Mouse (Mus musculus): Measurements from ENCODE around the gene Tmem86b. TPM values are rescaled to one million over a fixed set of nuclear protein-coding genes. Genes with fewer than 3 reads are reported as not detected.
A peak's percentile ranks its signal among the peaks of the same experiment; 100 is the strongest.

Tmem86b gene
- total and polyA plus RNA-seq, 3 experiments, result 4.3 to 10.6 (median 5.9) TPM

GRCm38 (mm10) chr7:4641155-4641554 is 9.9 kb upstream of the Tmem86b start:
- Histone ChIP-seq H3K4me3 (replicated peaks in 1 of 3; ENCODE audit: low read depth in 2 of 3, low read length in 2 of 3, poor library complexity in 1 of 3) (no peak overlapping the region), H3K36me3 (replicated peaks in 1 of 2; ENCODE audit: control insufficient read depth in 1 of 2, insufficient read depth in 1 of 2, low read length in 1 of 2) (peaks cover 81 to 88% of the 10 kb centered on the region in 2 experiments), H3K9me3 (replicated peaks; ENCODE audit: low read length) (no peaks in the 10 kb centered on the region), H3K4me1 (ENCODE audit: control insufficient read depth in 1 of 2, insufficient read depth in 2 of 2) (no peaks in the 10 kb centered on the region), H3K79me2 (replicated peaks; ENCODE audit: control insufficient read depth, extremely low read depth, insufficient read depth, poor library complexity, severe bottlenecking) (0 out of 2 replicates have a peak, but pooled peaks cover 11% of the 10 kb centered on the region), H3K4me2 (ENCODE audit: insufficient read depth, low read depth, poor library complexity, severe bottlenecking) (no peak overlapping the region), H3K27me3 (replicated peaks) (no peaks in the 10 kb centered on the region), H3K9ac (ENCODE audit: insufficient read depth, low read depth) (no peak overlapping the region), H3K27ac (ENCODE audit: insufficient read depth, low read depth) (no peak overlapping the region)
- dilution Hi-C loops (cut with MboI; ENCODE audit: extremely low pct_ligation_motif_present, extremely low pct_unique_long_range_greater_than_20kb, low sequenced_read_pairs), result no loop called here
- TF ChIP-seq BHLHE40 (IDR thresholded peaks at IDR 0.05; ENCODE audit: low read depth, low read length) (no peak), JUN (IDR thresholded peaks at IDR 0.05; ENCODE audit: insufficient read depth, low read depth, low read length) (no peak), RCOR1 (conservative IDR thresholded peaks at IDR 0.05; ENCODE audit: low read depth, low read length) (no peak), NELFE (IDR thresholded peaks at IDR 0.05; ENCODE audit: low read depth, low read length) (no peak), SIN3A (IDR thresholded peaks at IDR 0.05; ENCODE audit: low read length) (no peak), CTCF (conservative IDR thresholded peaks at IDR 0.05 in 1 of 2, IDR thresholded peaks at IDR 0.05 in 1 of 2; ENCODE audit: low read depth in 2 of 2, low read length in 2 of 2) (peak in 1 of 2 experiments; percentile 39; a peak in 2 of 4 replicates), RAD21 (IDR thresholded peaks at IDR 0.05; ENCODE audit: low read depth, low read length) (peak; percentile 7), PAX5 (IDR thresholded peaks at IDR 0.05; ENCODE audit: low read length) (no peak), SMC3 (IDR thresholded peaks at IDR 0.05; ENCODE audit: low read depth, low read length) (peak; percentile 20; the same call in 1 of the 2 replicates), ZKSCAN1 (IDR thresholded peaks at IDR 0.05; ENCODE audit: borderline replicate concordance, low read depth, low read length) (no peak)
- in situ Hi-C loops (cut with MboI; ENCODE audit: low pct_ligation_motif_present, low pct_unique_long_range_greater_than_20kb, low sequenced_read_pairs), result no loop called here
- DNase-seq (ENCODE audit: extremely low read depth), result no peak

- H3K27ac ChIP-seq (ENCODE audit: insufficient read depth, low read depth), result no peak overlapping the region
- no peak overlapping the region for H3K4me2 ChIP-seq (ENCODE audit: insufficient read depth, low read depth, poor library complexity, severe bottlenecking)
- TF ChIP-seq MAX (IDR thresholded peaks at IDR 0.05; ENCODE audit: low read length) (no peak), GABPA (IDR thresholded peaks at IDR 0.05; ENCODE audit: insufficient replicate concordance, low read depth, low read length) (no peak)
- H3K36me3 ChIP-seq (replicated peaks in 1 of 2; ENCODE audit: control insufficient read depth in 1 of 2, insufficient read depth in 1 of 2, low read length in 1 of 2), result peaks cover 78 to 85% of the 10 kb centered on the region in 2 experiments
- no peaks in the 10 kb centered on the region for H3K9me3 ChIP-seq (replicated peaks; ENCODE audit: low read length)
- no peak for DNase-seq (ENCODE audit: extremely low read depth)
- H3K4me3 ChIP-seq (replicated peaks in 1 of 3; ENCODE audit: low read depth in 2 of 3, low read length in 2 of 3, poor library complexity in 1 of 3), result no peak overlapping the region
- in situ Hi-C loops (cut with MboI; ENCODE audit: low pct_ligation_motif_present, low pct_unique_long_range_greater_than_20kb, low sequenced_read_pairs) (no loop called here), dilution Hi-C loops (cut with MboI; ENCODE audit: extremely low pct_ligation_motif_present, extremely low pct_unique_long_range_greater_than_20kb, low sequenced_read_pairs) (no loop called here)
- no peaks in the 10 kb centered on the region for H3K27me3 ChIP-seq (replicated peaks)
- H3K79me2 ChIP-seq (replicated peaks; ENCODE audit: control insufficient read depth, extremely low read depth, insufficient read depth, poor library complexity, severe bottlenecking), result no peaks in the 10 kb centered on the region
- H3K4me1 ChIP-seq (ENCODE audit: control insufficient read depth in 1 of 2, insufficient read depth in 2 of 2), result no peaks in the 10 kb centered on the region
- H3K9ac ChIP-seq (ENCODE audit: insufficient read depth, low read depth), result no peak overlapping the region
Measured at GRCm38 (mm10) chr7:4636179-4636578, 5.0 kb upstream of the Tmem86b start.

DNA sequence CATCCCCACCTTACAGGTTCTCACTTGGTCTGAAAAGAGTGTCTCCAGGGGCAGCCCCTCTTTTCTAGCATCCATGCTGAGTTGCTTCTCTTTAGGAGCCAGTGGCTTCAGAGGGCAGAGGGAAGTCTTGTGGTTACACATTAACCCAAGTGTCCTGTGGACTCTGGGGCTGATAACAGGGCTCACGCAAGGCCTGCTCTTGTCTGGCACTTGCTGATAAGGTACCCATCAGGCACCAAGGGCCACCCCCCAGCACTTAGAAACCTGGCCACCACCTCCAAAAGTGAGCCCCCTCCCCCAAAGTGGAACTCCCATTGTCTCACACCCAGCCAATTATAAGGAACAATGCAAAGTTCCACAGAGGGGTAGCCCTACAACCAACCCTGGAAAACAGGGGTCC is 1.0 kb downstream of the Tmem86b start:
- dilution Hi-C loops (cut with MboI; ENCODE audit: extremely low pct_ligation_motif_present, extremely low pct_unique_long_range_greater_than_20kb, low sequenced_read_pairs), result no loop called here
- Histone ChIP-seq H3K4me2 (ENCODE audit: insufficient read depth, low read depth, poor library complexity, severe bottlenecking) (no peak overlapping the region), H3K79me2 (replicated peaks; ENCODE audit: control insufficient read depth, extremely low read depth, insufficient read depth, poor library complexity, severe bottlenecking) (no peaks in the 10 kb centered on the region), H3K27me3 (replicated peaks) (no peaks in the 10 kb centered on the region), H3K9ac (ENCODE audit: insufficient read depth, low read depth) (no peak overlapping the region), H3K9me3 (replicated peaks; ENCODE audit: low read length) (no peaks in the 10 kb centered on the region), H3K27ac (ENCODE audit: insufficient read depth, low read depth) (no peak overlapping the region), H3K4me3 (replicated peaks in 1 of 3; ENCODE audit: low read depth in 2 of 3, low read length in 2 of 3, poor library complexity in 1 of 3) (no peak overlapping the region), H3K4me1 (ENCODE audit: control insufficient read depth in 1 of 2, insufficient read depth in 2 of 2) (no peaks in the 10 kb centered on the region), H3K36me3 (replicated peaks in 1 of 2; ENCODE audit: control insufficient read depth in 1 of 2, insufficient read depth in 1 of 2, low read length in 1 of 2) (peaks cover 63 to 85% of the 10 kb centered on the region in 2 experiments)
- no peak for DNase-seq (ENCODE audit: extremely low read depth)
- in situ Hi-C loops (cut with MboI; ENCODE audit: low pct_ligation_motif_present, low pct_unique_long_range_greater_than_20kb, low sequenced_read_pairs), result no loop called here
- TF ChIP-seq NELFE (IDR thresholded peaks at IDR 0.05; ENCODE audit: low read depth, low read length), result no peak
- TF ChIP-seq JUN (IDR thresholded peaks at IDR 0.05; ENCODE audit: insufficient read depth, low read depth, low read length), result no peak
- no peak for TF ChIP-seq KAT2A (IDR thresholded peaks at IDR 0.05; ENCODE audit: insufficient replicate concordance, low read length)
- no peak for TF ChIP-seq HCFC1 (IDR thresholded peaks at IDR 0.05; ENCODE audit: low read depth, low read length)
- no peak for TF ChIP-seq RAD21 (IDR thresholded peaks at IDR 0.05; ENCODE audit: low read depth, low read length)
- TF ChIP-seq SIN3A (IDR thresholded peaks at IDR 0.05; ENCODE audit: low read length), result no peak
- TF ChIP-seq ETS1 (conservative IDR thresholded peaks at IDR 0.05; ENCODE audit: low read depth, low read length), result no peak
- TF ChIP-seq ZMIZ1 (IDR thresholded peaks at IDR 0.05; ENCODE audit: low read depth, low read length), result no peak
- no peak for TF ChIP-seq TCF12 (IDR thresholded peaks at IDR 0.05; ENCODE audit: low read depth, low read length)
- TF ChIP-seq JUND (conservative IDR thresholded peaks at IDR 0.05; ENCODE audit: low read depth, low read length), result no peak
- no peak for TF ChIP-seq ZC3H11A (IDR thresholded peaks at IDR 0.05; ENCODE audit: low read depth, low read length)
- no peak for TF ChIP-seq MAX (IDR thresholded peaks at IDR 0.05; ENCODE audit: low read length)
- no peak for TF ChIP-seq TBP (conservative IDR thresholded peaks at IDR 0.05; ENCODE audit: low read depth, low read length)
- TF ChIP-seq USF1 (IDR thresholded peaks at IDR 0.05; ENCODE audit: low read depth, low read length), result no peak
- TF ChIP-seq RCOR1 (conservative IDR thresholded peaks at IDR 0.05; ENCODE audit: low read depth, low read length), result no peak
- no peak for TF ChIP-seq MXI1 (IDR thresholded peaks at IDR 0.05; ENCODE audit: low read depth, low read length)
- TF ChIP-seq MAZ (IDR thresholded peaks at IDR 0.05; ENCODE audit: low read depth, low read length), result no peak
- TF ChIP-seq MEF2A (IDR thresholded peaks at IDR 0.05; ENCODE audit: borderline replicate concordance, low read depth, low read length), result no peak
- TF ChIP-seq NRF1 (IDR thresholded peaks at IDR 0.05; ENCODE audit: low read depth, low read length), result no peak

All from CH12.LX (cell line).